Mouse (Mus musculus) limb, embryonic 14.5 days (tissue): ENCODE results near the gene Ccdc121. TPM values are rescaled to one million over a fixed set of nuclear protein-coding genes. Genes with fewer than 3 reads are reported as not detected.
"Not testable (repeated sequence)": the region's sequence is repeated elsewhere in the genome, so short reads cannot be mapped to it uniquely, and the experiment has no call there.

ENCODE experiments used
- ATAC-seq: fragments of 200-750 bp; cut with Nextera tagmentation; 2 replicates; pipeline ENCODE4 v1.8.0; 2017; ENCODE audit warnings: low read depth, moderate number of reproducible peaks, moderate TSS enrichment; ENCODE audit not compliant: low FRiP score
- DNase-seq: peaks from one replicate; pipeline ENCODE4 v3.0.0-alpha.2; 2015; ENCODE audit warnings: low spot score
- H3K27ac ChIP-seq: fragments of 300-500 bp; sonication (generic); replicated peaks from 2 replicates; pipeline ENCODE4 v1.5.1; 2014; ENCODE audit warnings: low read depth, mild to moderate bottlenecking, low read length, moderate library complexity, mixed read lengths
- H3K27me3 ChIP-seq: fragments of 300-500 bp; sonication (generic); 2 replicates; pipeline ENCODE4 v1.6.1; 2014; ENCODE audit warnings: low read length, mixed read lengths; ENCODE audit not compliant: control insufficient read depth, insufficient read depth
- H3K36me3 ChIP-seq: fragments of 300-500 bp; sonication (generic); 2 replicates; pipeline ENCODE4 v1.6.1; 2014; ENCODE audit warnings: mild to moderate bottlenecking, low read length, moderate library complexity, mixed read lengths; ENCODE audit not compliant: control insufficient read depth, insufficient read depth
- H3K4me1 ChIP-seq: fragments of 300-500 bp; sonication (generic); 2 replicates; pipeline ENCODE4 v1.6.1; 2014; ENCODE audit warnings: antibody characterized with exemption, low read length, mixed read lengths; ENCODE audit not compliant: control insufficient read depth, insufficient read depth
- H3K4me2 ChIP-seq: fragments of 300-500 bp; sonication (generic); replicated peaks from 2 replicates; pipeline ENCODE4 v1.6.1; 2014; ENCODE audit warnings: low read depth, mild to moderate bottlenecking, low read length, moderate library complexity; ENCODE audit not compliant: severe bottlenecking
- H3K4me3 ChIP-seq: fragments of 300-500 bp; sonication (generic); replicated peaks from 2 replicates; pipeline ENCODE4 v1.5.1; 2014; ENCODE audit warnings: low read length
- H3K9ac ChIP-seq: fragments of 300-500 bp; sonication (generic); 2 replicates; pipeline ENCODE4 v1.6.1; 2014; ENCODE audit warnings: mild to moderate bottlenecking, low read depth, low read length, moderate library complexity; ENCODE audit not compliant: severe bottlenecking
- H3K9me3 ChIP-seq: fragments of 300-500 bp; sonication (generic); 2 replicates; pipeline ENCODE4 v1.6.1; 2016; ENCODE audit warnings: low read length; ENCODE audit not compliant: control insufficient read depth
- POLR2A ChIP-seq: fragments of 200-500 bp; IDR thresholded peaks from 2 replicates; pipeline ENCODE4 v1.8.0; 2012; ENCODE audit warnings: inconsistent platforms, mild to moderate bottlenecking, moderate library complexity, borderline replicate concordance; ENCODE audit not compliant: insufficient read depth, insufficient read length; ENCODE audit errors: extremely low read depth
- WGBS: fragments of 180-500 bp; shearing (Covaris S2); extraction: QIAGEN DNeasy Blood & Tissue Kit; methylation state at CpG from one replicate; pipeline ENCODE4 v1.1.7; 2014; 5-methylcytosine and 5-hydroxymethylcytosine counted together
- polyA plus RNA-seq, 2 experiments: library from polyadenylated mRNA; depleted of rRNA in 1 of 2; stranded (reverse) in 1 of 2; unstranded in 1 of 2; fragments of >200 nt; fragmentation: Nextera tagmentation in 1 of 2; extraction: Ambion mirVana in 1 of 2; gene quantifications; 2 replicates each; pipeline versions ENCODE4 v1.2.1 to v1.2.3; 2012 to 2014

The Ccdc121 gene
- polyA plus RNA-seq, 2 experiments: 0.11 to 0.43 TPM

DNA sequence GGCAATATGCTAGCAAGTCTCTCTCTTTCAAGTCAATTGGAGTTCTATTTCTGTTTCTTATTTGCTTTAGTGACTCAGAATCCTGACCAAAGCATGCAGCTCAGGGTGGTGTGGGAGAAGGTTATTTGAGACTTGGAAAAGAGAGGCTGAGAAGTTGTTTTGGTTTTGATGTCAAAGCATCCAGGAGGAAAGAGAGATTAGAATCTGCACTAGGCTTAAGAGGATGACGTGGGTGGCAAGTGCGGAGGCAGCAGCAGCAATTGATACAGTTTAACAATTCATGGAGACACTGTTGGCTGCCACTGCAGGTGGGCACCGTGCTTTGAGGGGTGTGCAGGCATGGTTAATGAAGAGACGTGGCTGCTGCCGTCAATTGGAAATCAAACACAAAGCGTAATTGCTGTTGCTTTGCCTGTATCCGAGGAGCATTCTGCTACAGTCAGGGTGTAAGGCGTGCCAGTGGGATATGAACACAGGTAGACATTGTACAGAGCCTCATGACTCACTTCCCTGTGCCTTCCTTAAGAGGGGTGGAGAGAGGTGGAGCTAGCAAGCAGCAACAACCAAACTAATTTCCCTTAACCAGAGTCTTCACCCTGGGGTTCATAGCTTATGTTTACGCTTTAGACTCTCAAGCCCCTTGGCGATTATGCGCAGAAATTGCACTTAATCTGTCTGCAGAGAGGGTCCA lies 10.3 kb upstream of the Ccdc121 start:
- TF ChIP-seq POLR2A: no peak
- Histone ChIP-seq H3K4me2 (no peak overlapping the region), H3K9me3 (no peaks in the 10 kb centered on the region), H3K4me3 (no peak overlapping the region), H3K27me3 (no peaks in the 10 kb centered on the region), H3K9ac (no peak overlapping the region), H3K4me1 (0 out of 2 replicates have a peak, but pooled peaks cover 4% of the 10 kb centered on the region), H3K36me3 (no peaks in the 10 kb centered on the region), H3K27ac (no peak overlapping the region)
- WGBS: 65% methylated on average over 11 of the region's 11 CpGs
- DNase-seq (no peak), ATAC-seq (no peak)

DNA sequence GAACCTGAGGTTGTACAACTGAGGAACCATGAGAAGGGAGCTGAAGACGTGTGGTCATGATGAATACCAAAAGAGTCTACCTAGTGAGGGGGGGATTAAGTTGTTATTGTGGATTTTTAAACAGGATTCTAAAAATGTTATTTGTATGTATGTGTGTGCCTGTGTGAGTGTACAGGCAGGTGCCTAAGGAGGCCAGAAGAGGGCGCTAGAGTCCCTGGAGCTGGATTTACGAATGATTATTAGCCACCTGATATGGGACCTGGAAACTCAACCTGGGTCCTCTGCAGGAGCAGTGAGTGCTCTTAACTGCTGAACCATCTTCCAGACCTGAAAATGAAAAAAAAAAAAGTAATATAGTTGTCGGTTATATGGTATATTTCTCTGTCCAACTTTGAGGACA lies 7.9 kb upstream of the Ccdc121 start:
- Histone ChIP-seq H3K9ac (no peak overlapping the region), H3K4me3 (no peak overlapping the region), H3K27ac (no peak overlapping the region), H3K27me3 (no peaks in the 10 kb centered on the region), H3K9me3 (no peaks in the 10 kb centered on the region), H3K36me3 (no peaks in the 10 kb centered on the region), H3K4me1 (no peaks in the 10 kb centered on the region), H3K4me2 (no peak overlapping the region)
- no peak for DNase-seq
- no peak for ATAC-seq
- 79% methylated on average over 4 of the region's 4 CpGs for WGBS
- TF ChIP-seq POLR2A: no peak

DNA sequence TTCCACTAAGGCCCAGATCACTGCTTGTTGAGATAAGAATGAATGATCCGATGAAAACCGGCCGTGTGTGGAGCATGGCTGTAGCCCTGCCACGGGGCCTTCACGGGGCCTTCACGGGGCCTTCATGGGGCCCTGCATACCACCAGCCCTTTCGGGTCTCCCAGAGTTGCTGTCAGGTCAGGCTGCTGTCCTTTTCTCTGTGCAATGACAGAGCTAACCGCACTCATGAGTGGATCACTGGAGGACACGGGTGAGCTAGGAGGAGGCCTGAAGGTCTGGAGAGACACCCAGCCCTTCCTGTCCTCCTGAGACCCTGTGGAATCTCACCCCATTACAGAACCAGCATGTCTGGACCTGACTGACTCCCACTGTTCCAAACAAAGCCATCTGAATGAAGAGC lies 6.8 kb upstream of the Ccdc121 start:
- Histone ChIP-seq H3K4me1 (no peaks in the 10 kb centered on the region), H3K4me3 (no peak overlapping the region), H3K4me2 (no peak overlapping the region), H3K27ac (no peak overlapping the region), H3K36me3 (no peaks in the 10 kb centered on the region), H3K9me3 (no peaks in the 10 kb centered on the region), H3K27me3 (no peaks in the 10 kb centered on the region), H3K9ac (no peak overlapping the region)
- DNase-seq: no peak
- no peak for TF ChIP-seq POLR2A
- no peak for ATAC-seq
- 90% methylated on average over 9 of the region's 9 CpGs for WGBS

- TF ChIP-seq POLR2A: no peak
- H3K4me3 ChIP-seq: no peak overlapping the region
- H3K4me2 ChIP-seq: no peak overlapping the region
- H3K27me3 ChIP-seq: no peaks in the 10 kb centered on the region
- no peak overlapping the region for H3K27ac ChIP-seq
- no peak overlapping the region for H3K9ac ChIP-seq
- DNase-seq: no peak
- ATAC-seq: no peak
- H3K9me3 ChIP-seq: no peaks in the 10 kb centered on the region
- H3K4me1 ChIP-seq: 0 out of 2 replicates have a peak, but pooled peaks cover 5% of the 10 kb centered on the region
- no peaks in the 10 kb centered on the region for H3K36me3 ChIP-seq
- 77% methylated on average over 15 of the region's 15 CpGs for WGBS
Observed at GRCm38 (mm10) chr1:181512430-181513129, 1.3 kb upstream of the Ccdc121 start.

DNA sequence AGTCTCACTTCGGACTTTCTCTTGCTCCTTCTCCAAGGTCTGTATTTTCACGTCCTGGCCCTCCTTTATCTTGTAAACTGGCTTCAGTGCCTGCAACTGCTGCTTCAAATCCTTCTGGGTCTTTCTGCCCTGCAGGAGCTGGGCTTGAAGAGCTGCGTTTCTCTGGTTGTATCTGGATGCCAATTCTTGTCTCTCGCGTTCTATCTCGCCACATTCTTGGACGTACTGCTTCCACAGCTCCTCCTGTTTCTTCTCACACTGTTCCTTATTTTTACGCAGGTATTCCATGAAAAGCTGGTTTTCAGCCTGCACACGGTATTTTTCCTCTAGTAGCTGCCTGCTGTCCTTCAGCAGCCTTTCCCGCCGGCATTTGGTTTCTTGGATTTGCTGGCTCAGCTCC lies 396 bp downstream of the Ccdc121 start:
- not testable (repeated sequence) for DNase-seq, H3K9me3 ChIP-seq, H3K36me3 ChIP-seq, H3K9ac ChIP-seq, H3K4me2 ChIP-seq, H3K27me3 ChIP-seq, H3K4me1 ChIP-seq, H3K27ac ChIP-seq, H3K4me3 ChIP-seq, ATAC-seq
- WGBS: 60% methylated on average over 11 of the region's 11 CpGs
